15 mouse cellular contexts compared by ENCODE assay signal in genomic region chr12:32927231-32927835, GRCm38 (mm10). TPM values are rescaled to one million over a fixed set of nuclear protein-coding genes. Genes with fewer than 3 reads are reported as not detected.
A peak's percentile ranks its signal among the peaks of the same experiment; 100 is the strongest.
DNase-seq lines count a peak whose midpoint lies in the region; ATAC-seq and TF ChIP-seq lines count a peak whose summit lies in the region.
"Had no signal": no experiment of that assay in that cellular context is flagged by ENCODE, and none has a peak within 500 bp of the region (broad histone marks: within the 10 kb centered on the region; RNA-seq: fewer than 3 reads in every experiment).

No protein-coding gene starts in this region.

- H3K79me2 ChIP-seq in MEL (ENCODE audit: control insufficient read depth, insufficient read depth, low read length, poor library complexity): no peaks in the 10 kb centered on the region

- H3K27ac ChIP-seq in forebrain, embryonic 15.5 days (replicated peaks): peak overlapping the region; percentile 60
- no peak overlapping the region for H3K27ac ChIP-seq in forebrain, embryonic 10.5 days
- peak overlapping the region; percentile 71; the same call in 1 of the 2 replicates for H3K27ac ChIP-seq in heart, embryonic 15.5 days
- H3K27ac ChIP-seq in heart, embryonic 12.5 days (ENCODE audit: poor library complexity, severe bottlenecking): no peak overlapping the region
- peak overlapping the region; percentile 80 for H3K27ac ChIP-seq in left cerebral cortex, adult 2 months
- H3K27ac ChIP-seq in MEL (ENCODE audit: control insufficient read depth, low read depth, low read length): no peak overlapping the region
- H3K27ac ChIP-seq: embryonic facial prominence, embryonic 15.5 days had no signal

- no peak overlapping the region for H3K4me2 ChIP-seq in forebrain, embryonic 15.5 days (replicated peaks)
- H3K4me2 ChIP-seq in heart, embryonic 15.5 days: no peak overlapping the region
- no peak overlapping the region for H3K4me2 ChIP-seq in heart, embryonic 12.5 days
- H3K4me2 ChIP-seq: embryonic facial prominence, embryonic 15.5 days had no signal

- intact Hi-C loops in left cerebral cortex, adult 2 months (cut with DNase I): loop anchor here (2.0 kb wide), 1 partner anchor 25 kb away; the partner anchor contains the start of gene Sypl

- no peak for TF ChIP-seq RAD21 in MEL (IDR thresholded peaks at IDR 0.05; ENCODE audit: low read depth, low read length)

- TF ChIP-seq EP300 in MEL (IDR thresholded peaks at IDR 0.05; ENCODE audit: low read depth in 1 of 2, low read length in 2 of 2): no peak

- no peak for ATAC-seq in forebrain, embryonic 15.5 days (replicated peaks)
- no peak for ATAC-seq in heart, embryonic 15.5 days (replicated peaks; ENCODE audit: insufficient number of reproducible peaks, insufficient read depth, low FRiP score, low read depth)
- ATAC-seq in heart, embryonic 12.5 days (ENCODE audit: insufficient number of reproducible peaks, low FRiP score): no peak

- no peak for TF ChIP-seq POLR2A in MEL (IDR thresholded peaks at IDR 0.05; ENCODE audit: control insufficient read depth in 1 of 2, insufficient read depth in 1 of 2, low read depth in 1 of 2, low read length in 2 of 2, poor library complexity in 1 of 2)

- H3K36me3 ChIP-seq in forebrain, embryonic 15.5 days: no peaks in the 10 kb centered on the region
- H3K36me3 ChIP-seq in forebrain, embryonic 10.5 days (replicated peaks): no peaks in the 10 kb centered on the region
- H3K36me3 ChIP-seq in heart, embryonic 15.5 days: no peaks in the 10 kb centered on the region
- H3K36me3 ChIP-seq in heart, embryonic 12.5 days: no peaks in the 10 kb centered on the region
- no peaks in the 10 kb centered on the region for H3K36me3 ChIP-seq in MEL (ENCODE audit: control insufficient read depth in 1 of 2, insufficient read depth in 2 of 2, low read length in 2 of 2)
- H3K36me3 ChIP-seq: embryonic facial prominence, embryonic 15.5 days; limb, embryonic 13.5 days; midbrain, embryonic 13.5 days; neural tube, embryonic 13.5 days had no signal

- TF ChIP-seq CTCF in left cerebral cortex, adult 2 months (IDR thresholded peaks at IDR 0.05): peak; percentile 39
- peak in 1 of 3 experiments; percentile 8; a peak in 1 of 6 replicates for TF ChIP-seq CTCF in MEL (IDR thresholded peaks at IDR 0.05 in 2 of 3, conservative IDR thresholded peaks at IDR 0.05 in 1 of 3; ENCODE audit: control insufficient read depth in 1 of 3, insufficient read depth in 1 of 3, low read depth in 2 of 3, low read length in 3 of 3, poor library complexity in 1 of 3, severe bottlenecking in 1 of 3)

- H3K9me3 ChIP-seq in forebrain, embryonic 15.5 days: no peaks in the 10 kb centered on the region
- no peaks in the 10 kb centered on the region for H3K9me3 ChIP-seq in forebrain, embryonic 10.5 days
- H3K9me3 ChIP-seq in heart, embryonic 15.5 days (replicated peaks): no peaks in the 10 kb centered on the region
- H3K9me3 ChIP-seq in heart, embryonic 12.5 days (replicated peaks): peaks cover 8% of the 10 kb centered on the region; the same call in 1 of the 2 replicates
- H3K9me3 ChIP-seq in MEL (replicated peaks; ENCODE audit: insufficient read depth, low read length): no peaks in the 10 kb centered on the region
- H3K9me3 ChIP-seq: embryonic facial prominence, embryonic 15.5 days; limb, embryonic 13.5 days; midbrain, embryonic 13.5 days; neural tube, embryonic 13.5 days had no signal

- H3K9ac ChIP-seq in forebrain, embryonic 15.5 days (replicated peaks): no peak overlapping the region
- H3K9ac ChIP-seq in heart, embryonic 15.5 days: no peak overlapping the region
- H3K9ac ChIP-seq in heart, embryonic 12.5 days: no peak overlapping the region
- no peak overlapping the region for H3K9ac ChIP-seq in MEL (ENCODE audit: control insufficient read depth, low read depth, low read length, poor library complexity, severe bottlenecking)
- H3K9ac ChIP-seq: embryonic facial prominence, embryonic 15.5 days; limb, embryonic 13.5 days; midbrain, embryonic 13.5 days; neural tube, embryonic 13.5 days had no signal

- 62% methylated on average over 10 of the region's 10 CpGs for WGBS in forebrain, embryonic 15.5 days
- WGBS in forebrain, embryonic 10.5 days: 88% methylated on average over 10 of the region's 10 CpGs
- WGBS in heart, embryonic 15.5 days: 81% methylated on average over 10 of the region's 10 CpGs
- 78% methylated on average over 10 of the region's 10 CpGs for WGBS in heart, embryonic 12.5 days

- no peak for DNase-seq in forebrain, embryonic 10.5 days (ENCODE audit: extremely low spot score, low spot score)
- no peak for DNase-seq in left cerebral cortex, adult 2 months (ENCODE audit: extremely low spot score in 1 of 2, low spot score in 2 of 2)
- DNase-seq in left cerebral cortex, adult 11 months (ENCODE audit: low spot score): no peak
- no peak for DNase-seq in MEL (ENCODE audit: low read depth, low spot score)
- DNase-seq in thymus, postnatal 25 days: no peak
- DNase-seq: adrenal gland, postnatal 10 days; retina, postnatal 1 day; thymus, adult 2 months had no signal

- H3K4me1 ChIP-seq in forebrain, embryonic 15.5 days: peaks cover 12% of the 10 kb centered on the region
- H3K4me1 ChIP-seq in forebrain, embryonic 10.5 days: peaks cover 22% of the 10 kb centered on the region
- H3K4me1 ChIP-seq in heart, embryonic 15.5 days (replicated peaks): peaks cover 11% of the 10 kb centered on the region
- H3K4me1 ChIP-seq in heart, embryonic 12.5 days (replicated peaks): peaks cover 11% of the 10 kb centered on the region
- no peaks in the 10 kb centered on the region for H3K4me1 ChIP-seq in MEL (ENCODE audit: control insufficient read depth in 1 of 2, insufficient read depth in 2 of 2, low read length in 2 of 2)

- no peak overlapping the region for H3K4me3 ChIP-seq in forebrain, embryonic 15.5 days
- no peak overlapping the region for H3K4me3 ChIP-seq in forebrain, embryonic 10.5 days
- no peak overlapping the region for H3K4me3 ChIP-seq in heart, embryonic 15.5 days
- H3K4me3 ChIP-seq in heart, embryonic 12.5 days: no peak overlapping the region
- H3K4me3 ChIP-seq in left cerebral cortex, adult 2 months: no peak overlapping the region
- H3K4me3 ChIP-seq in MEL (ENCODE audit: control insufficient read depth in 1 of 2, insufficient read depth in 1 of 2, low read depth in 2 of 2, low read length in 2 of 2): no peak overlapping the region
- H3K4me3 ChIP-seq: embryonic facial prominence, embryonic 15.5 days; limb, embryonic 13.5 days; midbrain, embryonic 13.5 days; neural tube, embryonic 13.5 days had no signal

- no peaks in the 10 kb centered on the region for H3K27me3 ChIP-seq in forebrain, embryonic 15.5 days
- H3K27me3 ChIP-seq in forebrain, embryonic 10.5 days (ENCODE audit: poor library complexity, severe bottlenecking): no peaks in the 10 kb centered on the region
- H3K27me3 ChIP-seq in heart, embryonic 15.5 days: no peaks in the 10 kb centered on the region
- H3K27me3 ChIP-seq in heart, embryonic 12.5 days (replicated peaks): peaks cover 20% of the 10 kb centered on the region
- H3K27me3 ChIP-seq in MEL (ENCODE audit: control insufficient read depth in 1 of 2, insufficient read depth in 2 of 2, low read length in 2 of 2): peaks cover 0 to 3% of the 10 kb centered on the region in 2 experiments; a peak in 3 of 4 replicates
- H3K27me3 ChIP-seq: embryonic facial prominence, embryonic 15.5 days; limb, embryonic 13.5 days had no signal

TF ChIP-seq in MEL, 35 proteins besides CTCF, POLR2A, EP300 and RAD21:
- TF ChIP-seq TBP (IDR thresholded peaks at IDR 0.05; ENCODE audit: low read depth, low read length): 0 out of 2 replicates have a peak, but pooled peaks have one; percentile 30
- no peak for TF ChIP-seq ELF1 (IDR thresholded peaks at IDR 0.05; ENCODE audit: low read depth, low read length)
- no peak for TF ChIP-seq MAFK (IDR thresholded peaks at IDR 0.05; ENCODE audit: borderline replicate concordance, low read depth, low read length)
TF ChIP-seq in MEL: peak in this region for 1.

RNA-seq across cellular contexts. Expression of gene Sypl, which starts 26.4 kb away (rescaled TPM):
- 39.8 TPM in 2 replicates for polyA plus RNA-seq in forebrain, embryonic 15.5 days (2015; fragmentation: Nextera tagmentation; extraction: Ambion mirVana)
- polyA plus RNA-seq in forebrain, embryonic 10.5 days (2016; fragmentation: Nextera tagmentation; extraction: Ambion mirVana): 48.6 and 52.0 TPM in 2 replicates
- 98.4 and 102 TPM in 2 replicates for polyA plus RNA-seq in heart, embryonic 15.5 days (2015; fragmentation: Nextera tagmentation; extraction: Ambion mirVana)
- 95.8 and 98.8 TPM in 2 replicates for polyA plus RNA-seq in heart, embryonic 12.5 days (2016; fragmentation: Nextera tagmentation; extraction: Ambion mirVana)
- total RNA-seq in left cerebral cortex, adult 2 months (2021): 10 to 100 TPM; 33.6 to 41.8 TPM
- total RNA-seq in MEL (2012; rRNA removed): 13.3 and 19.2 TPM in 2 replicates
- polyA plus RNA-seq in MEL (2012; ENCODE audit: insufficient read depth in 1 of 2, insufficient read length in 2 of 2, low read depth in 1 of 2, low replicate concordance in 2 of 2, missing spikeins in 1 of 2): 100 to 1,000 TPM in 1 of 2 experiments, 10 to 100 TPM in 1; 52.8 to 110 TPM

Comparison
In these comparisons a context has a peak if more than half of its experiments do, and no peak if none do; other contexts are left out.
1. H3K27ac ChIP-seq: peak in forebrain, embryonic 15.5 days (single experiment), heart, embryonic 15.5 days (single experiment) and left cerebral cortex, adult 2 months (single experiment); none in forebrain, embryonic 10.5 days (single experiment), heart, embryonic 12.5 days (single experiment) and MEL (single experiment).